Mouse (Mus musculus): ENCODE measurements at regions not wholly inside any gene's neighbourhood (a gene's known extent, or its start where the extent isn't known, plus 50 kb on each side); places are given as distances from the start of the nearest gene placed in this dataset.

DNA sequence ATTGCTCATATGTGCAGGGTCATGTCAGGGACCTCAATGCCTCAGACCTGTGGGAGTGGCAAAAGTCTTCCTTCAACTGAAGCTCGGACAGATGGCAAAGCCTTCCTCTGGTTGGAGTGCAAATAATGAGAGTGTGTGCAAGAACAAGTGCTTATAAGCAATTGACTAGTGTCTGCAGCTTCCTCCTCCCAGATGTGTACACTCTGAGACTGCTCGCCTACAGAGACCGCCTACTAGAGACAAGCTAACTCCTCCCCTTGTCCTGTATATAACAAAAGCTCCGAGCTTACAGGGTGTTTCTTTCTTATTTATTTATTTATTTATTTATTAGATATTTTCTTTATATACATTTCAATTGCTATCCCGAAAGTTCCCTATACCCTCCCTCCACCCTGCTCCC is 138.7 kb upstream of the Sox4 start:
- no peak for TF ChIP-seq POLR2A (IDR thresholded peaks at IDR 0.05; ENCODE audit: insufficient read length, low read depth)
- no peak for TF ChIP-seq MYOG (IDR thresholded peaks at IDR 0.05; ENCODE audit: control insufficient read depth in 1 of 3, insufficient read depth in 1 of 3, insufficient read length in 2 of 3, low read depth in 2 of 3)
- TF ChIP-seq POLR2AphosphoS2 (IDR thresholded peaks at IDR 0.05; ENCODE audit: insufficient read length, low read depth), result no peak
- TF ChIP-seq USF1 (IDR thresholded peaks at IDR 0.05; ENCODE audit: low read depth), result no peak
- TF ChIP-seq TCF3 (IDR thresholded peaks at IDR 0.05; ENCODE audit: insufficient read length, low read depth), result no peak
- TF ChIP-seq MAX (IDR thresholded peaks at IDR 0.05; ENCODE audit: low read depth), result no peak
- no peak for TF ChIP-seq E2F4 (IDR thresholded peaks at IDR 0.05; ENCODE audit: insufficient read depth)
- no peak for TF ChIP-seq TCF12 (IDR thresholded peaks at IDR 0.05; ENCODE audit: insufficient read depth, poor library complexity, severe bottlenecking)
- no peak for TF ChIP-seq SRF (IDR thresholded peaks at IDR 0.05; ENCODE audit: control insufficient read depth, insufficient read length, low read depth)
- TF ChIP-seq REST (IDR thresholded peaks at IDR 0.05; ENCODE audit: insufficient read depth, insufficient read length), result no peak
- TF ChIP-seq CEBPB (IDR thresholded peaks at IDR 0.05; ENCODE audit: insufficient read depth, poor library complexity, severe bottlenecking), result no peak
- no peak for TF ChIP-seq MYOD1 (IDR thresholded peaks at IDR 0.05; ENCODE audit: control insufficient read depth in 1 of 3, insufficient read length in 2 of 3, low read depth in 2 of 3)
